Mouse (Mus musculus): ENCODE data around the gene Abca2. TPM values are rescaled to one million over a fixed set of nuclear protein-coding genes. Genes with fewer than 3 reads are reported as not detected.

Gene Abca2
- total RNA-seq, 2 experiments from 2014 or later, result 31.2 to 36.2 TPM

DNA sequence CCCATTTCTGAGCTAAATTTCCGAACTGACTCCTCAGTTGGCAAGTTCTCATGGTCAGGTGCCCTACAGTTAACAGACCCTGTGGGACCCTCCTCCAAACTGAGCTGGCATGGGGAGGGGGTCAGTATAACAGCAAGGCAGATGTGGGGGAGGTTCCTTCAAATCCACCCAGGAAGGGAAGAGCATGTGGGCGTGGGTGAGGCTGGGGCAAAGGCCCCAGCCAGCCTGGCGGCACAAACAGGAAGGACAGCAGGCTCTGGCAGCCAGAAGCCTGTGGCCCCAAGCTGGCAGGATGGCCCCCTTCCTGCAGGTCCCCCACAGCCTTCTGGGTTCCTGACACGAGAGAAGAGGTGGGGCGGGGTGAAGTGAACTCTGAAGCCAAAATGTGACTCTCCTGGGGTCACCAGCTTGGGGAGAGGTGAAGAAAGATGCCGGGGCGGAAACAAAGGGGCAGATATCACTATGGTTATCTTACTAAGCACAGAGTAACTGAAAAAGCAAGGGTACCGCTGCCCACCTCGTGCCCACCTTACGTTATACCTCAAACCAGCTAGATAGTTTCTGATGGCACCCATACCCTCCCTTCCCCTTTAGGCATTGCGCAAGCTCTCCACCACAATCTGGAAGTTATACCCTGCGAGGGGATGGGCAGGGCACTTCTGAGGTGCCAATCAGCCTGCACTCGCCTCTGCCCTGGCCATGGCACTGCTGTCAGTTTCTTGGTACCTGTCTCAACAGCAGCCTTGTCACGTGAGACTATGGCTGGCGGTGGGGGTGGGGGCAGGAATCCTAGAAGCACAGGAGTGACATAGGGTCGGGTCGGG, 5.7 kb upstream of the Abca2 start, which contains the start of gene Fut7:
Fut7 (plus strand) TSS at position 681 of the 824 bp plus-strand sequence.
- DNase-seq (ENCODE audit: low spot score), result no peak
- intact Hi-C loops (cut with DNase I), result no loop called here

- DNase-seq (ENCODE audit: low spot score), result no peak
- intact Hi-C loops (cut with DNase I), result no loop called here
These were observed 4.9 kb upstream of the Abca2 start for GRCm38 (mm10) chr2:25423626-25424025.

- intact Hi-C loops (cut with DNase I), result loop anchor here (5.0 kb wide), 1 partner anchor 127 kb away; no protein-coding TSS in a partner anchor
- no peak for DNase-seq (ENCODE audit: low spot score)
These were observed 3.0 kb upstream of the Abca2 start for GRCm38 (mm10) chr2:25425481-25425880.

DNA sequence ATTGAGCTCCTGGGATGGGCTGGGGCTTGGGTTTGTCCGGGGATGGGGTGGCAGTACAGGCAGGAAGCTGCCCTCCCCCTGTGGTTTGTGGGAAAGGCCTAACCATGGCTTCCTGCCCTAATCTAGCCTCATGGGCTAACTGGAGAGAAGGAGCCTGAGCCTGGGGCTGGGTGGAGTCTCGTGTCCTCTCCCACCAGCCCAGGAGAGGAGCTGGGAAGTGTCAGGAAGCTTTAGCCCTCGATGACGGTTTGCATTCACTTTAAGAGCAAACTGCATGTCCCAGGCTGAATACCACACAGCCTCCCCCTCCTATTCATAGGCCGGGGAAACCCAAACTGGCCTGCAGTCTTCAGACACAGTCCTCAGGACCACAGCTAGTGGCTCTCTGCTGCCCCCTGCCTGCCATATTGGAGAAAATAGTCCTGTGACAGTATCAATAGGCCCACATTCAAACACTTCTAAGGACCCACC, 1.7 kb upstream of the Abca2 start:
- intact Hi-C loops (cut with DNase I), result loop anchor here (1.0 to 5.0 kb wide), 2 partner anchors 50 to 126 kb away; no protein-coding TSS in a partner anchor
- DNase-seq (ENCODE audit: low spot score), result no peak

DNA sequence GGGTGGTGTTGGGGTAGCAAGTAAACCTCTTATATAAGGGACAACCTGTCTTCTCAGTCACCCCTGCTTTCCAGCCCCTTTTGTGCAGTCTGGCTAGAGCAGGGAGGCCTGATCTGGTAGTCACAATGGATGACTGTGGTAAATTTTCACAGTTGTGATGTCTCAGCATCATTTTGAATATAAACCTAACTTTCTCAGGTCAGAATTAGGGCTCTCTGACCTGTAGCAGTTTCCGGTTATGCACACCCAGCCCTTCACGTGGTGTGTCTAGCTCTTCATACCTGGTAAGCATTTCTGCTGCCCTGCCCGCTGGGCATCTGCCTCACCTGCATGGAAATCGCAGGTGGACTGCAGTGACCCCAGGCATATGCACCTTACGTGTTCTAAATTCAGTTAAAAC, 1.2 kb upstream of the Abca2 start:
- DNase-seq (ENCODE audit: low spot score), result no peak
- intact Hi-C loops (cut with DNase I), result loop anchor here (1.0 to 5.0 kb wide), 2 partner anchors 51 to 125 kb away; no protein-coding TSS in a partner anchor

DNA sequence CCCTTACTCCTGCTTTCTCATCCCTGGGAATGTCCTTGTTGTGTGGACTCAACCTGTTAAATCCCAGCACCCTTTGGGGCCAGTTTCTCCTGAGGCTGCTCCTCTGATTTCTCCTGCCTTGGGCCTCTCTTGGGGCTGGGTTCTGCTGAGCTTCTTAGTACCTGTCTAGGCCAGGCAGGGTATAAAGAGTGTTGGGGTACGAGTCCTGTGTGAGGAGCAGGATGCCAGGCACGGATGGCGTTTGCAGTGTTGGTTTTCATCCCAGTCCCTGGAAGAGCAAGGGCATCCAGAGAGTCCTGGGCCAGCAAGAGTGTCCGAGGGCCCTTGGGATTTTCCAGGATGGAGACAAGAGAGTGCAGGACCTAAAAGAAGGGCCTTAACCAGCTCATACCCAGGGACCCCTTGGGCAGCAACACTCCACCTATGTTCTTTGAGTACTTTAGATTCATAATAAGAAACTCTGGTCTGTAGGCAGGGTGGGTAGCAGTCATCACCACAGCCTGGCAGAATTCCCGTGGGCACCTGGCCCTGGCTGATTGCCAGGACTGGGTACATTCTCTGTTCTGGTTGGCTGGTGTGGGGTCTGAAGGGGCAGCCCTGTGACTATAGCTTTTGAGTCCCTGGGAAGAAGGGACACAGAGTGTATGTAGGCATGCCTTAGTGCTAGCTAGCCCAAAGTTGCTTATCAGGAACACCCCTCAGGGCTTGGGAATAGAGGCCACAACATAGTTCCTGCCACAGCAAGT, 1.1 kb downstream of the Abca2 start:
- intact Hi-C loops (cut with DNase I), result loop anchor here (2.0 to 5.0 kb wide), 2 partner anchors 29 to 123 kb away; no protein-coding TSS in a partner anchor
- no peak for DNase-seq (ENCODE audit: low spot score)

- no peak for DNase-seq (ENCODE audit: low spot score)
- intact Hi-C loops (cut with DNase I), result loop anchor here (2.0 kb wide), 1 partner anchor 28 kb away; no protein-coding TSS in a partner anchor
These were observed 2.1 kb downstream of the Abca2 start for GRCm38 (mm10) chr2:25430395-25431233.

DNA sequence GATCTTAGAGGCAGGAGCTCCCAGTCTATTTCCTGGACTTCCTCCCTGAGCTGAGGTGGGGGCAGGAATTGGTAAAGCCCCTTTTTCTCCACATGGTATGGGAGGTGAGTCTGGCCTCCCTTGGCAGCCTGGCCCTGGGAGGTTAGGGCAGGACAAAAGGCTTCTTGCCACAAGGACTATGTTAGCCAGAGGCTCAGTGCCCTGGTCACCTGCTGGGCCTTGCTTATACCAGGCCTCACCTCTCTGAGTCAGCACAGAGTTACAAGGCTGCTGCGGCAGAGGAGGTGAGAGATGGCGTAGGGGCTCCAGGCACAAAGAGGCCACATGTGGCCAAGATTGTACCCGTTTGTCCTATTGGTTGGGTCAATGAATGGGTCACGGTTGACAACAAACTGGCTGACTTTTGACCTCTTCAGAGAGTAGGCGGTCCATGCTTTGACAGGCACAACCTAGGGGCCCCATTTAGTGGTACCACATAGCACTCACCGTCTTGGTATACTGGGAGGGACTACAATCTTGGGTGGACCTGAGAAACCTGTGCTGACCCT, 2.9 kb downstream of the Abca2 start:
- intact Hi-C loops (cut with DNase I), result loop anchor here (2.0 kb wide), 1 partner anchor 27 kb away; no protein-coding TSS in a partner anchor
- DNase-seq (ENCODE audit: low spot score), result no peak

DNA sequence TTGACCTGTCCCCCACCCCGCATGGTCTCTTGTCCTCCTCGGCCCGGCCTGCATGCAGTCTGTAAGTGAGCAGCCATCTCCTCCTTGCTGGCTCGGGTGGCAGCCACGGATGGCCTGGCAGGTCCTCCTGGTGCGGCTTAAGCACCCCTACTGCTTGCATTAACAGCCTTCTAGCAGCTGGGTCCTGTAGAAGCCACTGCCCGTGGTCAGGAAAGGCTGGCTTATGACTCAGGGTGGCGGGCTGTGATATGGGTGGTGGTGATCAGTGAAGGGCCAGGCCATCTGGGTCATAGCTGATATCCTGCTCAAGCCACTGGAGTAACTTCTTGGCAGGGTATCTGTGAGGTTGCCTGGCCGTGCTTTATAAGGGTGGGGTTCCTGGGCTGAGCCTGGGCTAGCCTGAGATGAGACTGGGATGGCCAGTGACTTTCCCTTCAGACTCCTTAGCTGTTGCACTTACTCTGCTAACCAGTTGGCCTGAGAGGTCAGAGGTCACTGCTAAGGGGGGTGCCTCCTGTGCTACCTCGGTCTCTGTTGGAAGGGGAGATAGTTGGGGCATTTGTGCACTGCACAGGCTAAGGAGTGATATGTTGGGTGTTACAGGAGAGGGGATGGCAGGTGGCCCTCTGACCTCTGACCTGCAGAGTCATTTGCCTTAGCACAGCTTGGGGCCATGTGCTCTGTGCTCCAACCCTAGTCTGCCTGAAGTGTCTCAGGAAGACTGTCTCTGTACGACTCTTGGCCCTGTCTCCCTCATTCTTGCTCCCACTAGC, 4.0 kb downstream of the Abca2 start:
- intact Hi-C loops (cut with DNase I), result no loop called here
- DNase-seq (ENCODE audit: low spot score), result no peak

DNA sequence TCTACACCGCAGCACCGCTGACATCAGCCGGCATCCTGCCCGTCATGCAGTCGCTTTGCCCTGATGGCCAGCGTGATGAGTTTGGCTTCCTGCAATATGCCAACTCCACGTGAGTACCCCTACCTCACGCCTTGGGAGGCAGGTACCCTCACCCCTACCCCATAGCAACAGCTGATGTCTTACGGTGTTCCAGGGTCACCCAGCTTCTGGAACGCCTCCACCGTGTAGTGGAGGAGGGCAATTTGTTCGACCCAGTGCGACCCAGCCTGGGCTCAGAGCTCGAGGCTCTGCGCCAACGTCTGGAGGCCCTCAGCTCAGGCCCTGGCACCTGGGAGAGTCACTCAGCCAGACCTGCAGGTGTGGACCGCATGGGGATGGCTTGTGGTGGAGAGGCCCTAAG, 4.6 kb downstream of the Abca2 start:
- intact Hi-C loops (cut with DNase I), result no loop called here
- no peak for DNase-seq (ENCODE audit: low spot score)

- intact Hi-C loops (cut with DNase I), result no loop called here
- no peak for DNase-seq (ENCODE audit: low spot score)
These were observed 5.8 kb downstream of the Abca2 start for GRCm38 (mm10) chr2:25434292-25434691.

DNA sequence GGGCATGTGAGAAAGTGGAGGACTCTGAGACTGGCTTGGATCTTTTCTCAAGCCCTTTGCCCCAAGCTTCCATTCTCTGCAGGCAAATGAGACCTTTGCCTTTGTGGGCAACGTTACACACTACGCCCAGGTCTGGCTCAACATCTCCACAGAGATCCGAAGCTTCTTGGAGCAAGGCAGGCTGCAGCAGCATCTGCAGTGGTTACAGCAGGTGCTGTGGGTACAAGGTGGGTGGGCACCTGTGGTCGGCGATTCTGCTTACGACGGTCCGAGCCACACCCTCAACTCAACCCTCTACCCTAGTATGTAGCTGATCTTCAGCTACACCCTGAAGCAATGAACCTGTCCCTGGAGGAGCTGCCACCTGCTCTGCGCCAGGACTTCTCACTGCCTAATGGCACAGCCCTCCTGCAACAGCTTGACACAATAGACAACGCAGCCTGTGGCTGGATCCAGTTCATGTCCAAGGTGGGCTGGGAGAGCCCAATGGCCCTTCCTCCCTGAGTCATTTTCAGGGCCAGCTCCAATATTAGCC, 7.8 kb downstream of the Abca2 start:
- no peak for DNase-seq (ENCODE audit: low spot score)
- intact Hi-C loops (cut with DNase I), result no loop called here

DNA sequence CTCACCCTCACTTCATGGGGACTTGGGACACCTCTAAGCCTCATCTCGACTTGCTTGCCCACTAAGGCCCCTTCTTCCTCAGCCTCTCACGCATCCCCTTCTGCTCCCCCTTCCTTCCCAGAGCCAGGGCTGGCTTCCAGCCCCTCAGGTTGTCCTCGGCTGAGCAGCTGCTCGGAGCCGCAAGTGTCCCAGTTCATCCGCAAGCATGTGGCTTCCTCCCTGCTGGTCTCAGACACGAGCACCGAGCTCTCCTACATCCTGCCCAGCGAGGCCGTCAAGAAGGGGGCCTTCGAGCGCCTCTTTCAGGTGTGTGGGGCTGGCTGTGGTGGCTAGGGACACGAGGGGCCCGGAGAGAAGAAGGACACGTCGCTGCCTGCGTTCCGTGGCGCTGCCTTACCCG, 12.6 kb downstream of the Abca2 start:
- DNase-seq (ENCODE audit: low spot score), result no peak
- intact Hi-C loops (cut with DNase I), result no loop called here

GRCm38 (mm10) chr2:25442682-25443081, 14.2 kb downstream of the Abca2 start:
- DNase-seq (ENCODE audit: low spot score), result no peak
- intact Hi-C loops (cut with DNase I), result no loop called here

GRCm38 (mm10) chr2:25450853-25451647, 22.5 kb downstream of the Abca2 start:
- intact Hi-C loops (cut with DNase I), result no loop called here
- no peak for DNase-seq (ENCODE audit: low spot score)

DNA sequence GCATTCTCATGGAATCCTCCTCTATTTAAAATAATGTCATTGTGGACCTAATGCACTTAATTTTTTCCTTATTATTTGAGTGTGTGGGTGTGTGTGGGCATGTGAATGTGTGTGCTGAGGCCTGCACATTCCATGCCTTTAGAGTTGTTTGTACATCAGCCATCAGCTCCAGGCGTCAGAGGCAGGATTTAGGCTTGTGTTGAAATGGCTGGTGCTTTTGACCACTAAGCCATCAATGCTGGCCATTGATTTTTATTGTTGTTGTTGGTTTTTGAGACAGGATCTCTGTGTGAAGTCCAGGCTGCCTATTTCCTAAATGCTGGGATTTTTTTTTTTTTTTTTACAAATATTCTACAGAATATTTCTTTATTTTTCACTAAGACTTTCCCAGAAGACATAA, 24.4 kb downstream of the Abca2 start:
- intact Hi-C loops (cut with DNase I), result no loop called here
- DNase-seq (ENCODE audit: low spot score), result no peak

- DNase-seq (ENCODE audit: low spot score), result no peak
These were observed 27.9 kb downstream of the Abca2 start, which contains the start of gene Clic3 for GRCm38 (mm10) chr2:25456205-25456953. Gene Clic3 (plus strand): TSS chr2:25456838.

More at GRCm38 (mm10) chr2:25456205-25456953, 27.9 kb downstream of the Abca2 start, which contains the start of gene Clic3:
- intact Hi-C loops (cut with DNase I), result no loop called here
